Mouse (Mus musculus) embryonic facial prominence, embryonic 13.5 days (tissue): ENCODE measurements at regions not wholly inside any gene's neighbourhood (a gene's known extent, or its start where the extent isn't known, plus 50 kb on each side); places are given as distances from the start of the nearest gene placed in this dataset.

ENCODE experiments used
- ATAC-seq: fragments of 200-750 bp; cut with Nextera tagmentation; 2 replicates; pipeline ENCODE4 v1.8.0; 2017; ENCODE audit warnings: low read depth; ENCODE audit not compliant: insufficient number of reproducible peaks, insufficient read depth, low FRiP score, low TSS enrichment
- H3K27ac ChIP-seq: fragments of 300-500 bp; sonication (generic); 2 replicates; pipeline ENCODE4 v1.5.1; 2015; ENCODE audit warnings: moderate library complexity, mild to moderate bottlenecking, inconsistent platforms
- H3K27me3 ChIP-seq: fragments of 300-500 bp; sonication (generic); 2 replicates; pipeline ENCODE4 v1.6.1; 2015; ENCODE audit warnings: mild to moderate bottlenecking, inconsistent platforms
- H3K36me3 ChIP-seq: fragments of 300-500 bp; sonication (generic); 2 replicates; pipeline ENCODE4 v1.6.1; 2015; ENCODE audit warnings: mild to moderate bottlenecking, inconsistent platforms
- H3K4me1 ChIP-seq: fragments of 300-500 bp; sonication (generic); 2 replicates; pipeline ENCODE4 v1.6.1; 2015; ENCODE audit warnings: inconsistent platforms
- H3K4me2 ChIP-seq: fragments of 300-500 bp; sonication (generic); 2 replicates; pipeline ENCODE4 v1.6.1; 2015; ENCODE audit warnings: moderate library complexity, mild to moderate bottlenecking, inconsistent platforms
- H3K4me3 ChIP-seq: fragments of 300-500 bp; sonication (generic); 2 replicates; pipeline ENCODE4 v1.5.1; 2015; ENCODE audit warnings: mild to moderate bottlenecking, inconsistent platforms
- H3K9ac ChIP-seq: fragments of 300-500 bp; sonication (generic); 2 replicates; pipeline ENCODE4 v1.6.1; 2015; ENCODE audit warnings: mild to moderate bottlenecking, inconsistent platforms
- H3K9me3 ChIP-seq: fragments of 300-500 bp; sonication (generic); 2 replicates; pipeline ENCODE4 v1.6.1; 2016; ENCODE audit warnings: inconsistent platforms
- WGBS: fragments of 180-500 bp; shearing (Covaris S2); methylation state at CpG from one replicate; pipeline ENCODE4 v1.1.7; 2015; ENCODE audit warnings: mixed read lengths; 5-methylcytosine and 5-hydroxymethylcytosine counted together

DNA sequence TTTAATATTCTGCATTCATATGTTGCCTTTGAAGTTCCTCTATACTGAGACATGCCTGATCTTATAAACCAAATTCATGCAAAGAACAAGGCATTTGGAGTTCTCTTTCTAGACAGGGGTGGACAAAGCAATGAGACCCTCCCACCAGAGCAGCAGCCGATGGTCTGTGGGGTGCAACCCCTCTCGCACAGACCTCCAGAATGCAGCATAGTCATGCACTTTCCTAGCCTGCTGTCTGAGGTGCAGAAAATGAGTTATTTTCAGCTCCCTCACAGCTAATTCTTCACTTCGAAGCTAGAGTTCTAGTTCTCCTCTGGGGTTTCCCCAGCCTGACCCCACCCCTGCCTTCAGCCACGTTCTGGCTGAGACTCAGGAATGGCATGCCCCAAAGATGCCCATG, 288.6 kb upstream of the Pitx2 start:
- Histone ChIP-seq H3K9ac (no peak overlapping the region), H3K9me3 (no peaks in the 10 kb centered on the region), H3K36me3 (no peaks in the 10 kb centered on the region), H3K4me2 (no peak overlapping the region), H3K4me3 (no peak overlapping the region), H3K27me3 (no peaks in the 10 kb centered on the region), H3K4me1 (peaks cover 5% of the 10 kb centered on the region; the same call in 1 of the 2 replicates), H3K27ac (no peak overlapping the region)
- 39% methylated on average over 4 of the region's 4 CpGs for WGBS
- ATAC-seq = no peak

DNA sequence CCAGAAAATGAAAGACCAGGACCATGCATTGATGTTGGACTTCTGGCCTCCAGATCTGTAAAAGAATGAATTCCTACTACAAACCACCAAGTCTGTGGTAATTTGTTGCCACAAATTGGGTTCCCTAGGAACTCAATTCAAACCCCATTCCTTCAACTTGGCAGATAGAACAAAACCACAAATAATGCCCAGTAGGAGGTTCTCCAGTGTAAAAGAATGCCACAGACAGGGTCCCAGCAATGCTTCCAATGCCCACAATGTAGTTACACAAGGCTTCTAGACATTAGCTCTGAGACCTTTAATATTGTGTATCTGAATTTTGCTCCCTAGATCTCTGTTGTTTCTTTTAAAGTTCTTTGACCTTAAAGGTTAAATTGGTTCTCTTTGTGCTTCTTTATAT, 278.2 kb upstream of the Pitx2 start:
- no peak overlapping the region for H3K27ac ChIP-seq
- H3K27me3 ChIP-seq = peaks cover 33% of the 10 kb centered on the region
- H3K4me3 ChIP-seq = no peak overlapping the region
- no peak overlapping the region for H3K4me2 ChIP-seq
- no peaks in the 10 kb centered on the region; the same call in 1 of the 2 replicates for H3K4me1 ChIP-seq
- H3K36me3 ChIP-seq = no peaks in the 10 kb centered on the region
- no peak for ATAC-seq
- H3K9me3 ChIP-seq = no peaks in the 10 kb centered on the region
- H3K9ac ChIP-seq = no peak overlapping the region

DNA sequence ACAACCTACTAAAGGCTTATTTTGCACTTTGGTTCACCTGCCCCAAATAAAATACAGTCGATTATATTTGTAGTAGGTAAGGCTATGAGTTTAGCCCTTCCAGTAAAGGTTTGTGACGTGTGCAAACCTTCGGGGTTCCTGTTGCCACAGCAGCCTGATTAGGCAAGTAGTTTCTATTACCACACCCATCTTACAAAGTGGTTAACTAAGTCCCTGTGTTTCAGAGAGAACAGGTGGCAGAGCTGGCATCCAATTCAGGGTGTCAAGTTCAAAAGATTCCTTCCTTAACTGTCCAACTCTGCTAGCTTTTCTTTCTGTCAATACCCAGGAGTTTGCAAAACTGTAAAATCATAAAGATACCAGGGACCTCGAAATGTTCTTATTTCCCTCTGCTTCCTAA, 277.5 kb upstream of the Pitx2 start:
- ATAC-seq = no peak

DNA sequence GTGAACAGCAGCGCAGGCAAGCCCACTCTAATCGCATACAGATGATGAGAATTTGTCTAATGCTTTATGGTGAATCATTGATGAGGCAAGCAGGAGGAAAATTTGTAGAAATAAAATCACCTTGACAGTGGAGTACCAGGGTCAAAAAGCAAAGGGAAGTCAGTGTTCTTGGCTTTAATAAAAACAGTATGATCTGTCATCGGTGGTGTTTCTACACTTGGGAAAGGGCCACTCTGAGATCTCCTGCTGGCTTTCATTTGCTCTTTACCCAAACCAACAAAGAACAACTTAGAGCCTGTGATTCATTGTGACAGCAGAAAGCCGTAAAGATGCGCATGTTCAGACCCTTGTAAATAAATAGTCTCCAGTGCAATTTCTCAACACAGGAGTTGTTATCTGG, 261.1 kb upstream of the Pitx2 start:
- WGBS = 35% methylated on average over 5 of the region's 5 CpGs

More for the DNA sequence above, 277.5 kb upstream of the Pitx2 start:
- Histone ChIP-seq H3K36me3 (no peaks in the 10 kb centered on the region), H3K27me3 (peaks cover 33% of the 10 kb centered on the region), H3K9me3 (no peaks in the 10 kb centered on the region), H3K4me1 (no peaks in the 10 kb centered on the region; the same call in 1 of the 2 replicates), H3K4me2 (no peak overlapping the region), H3K9ac (no peak overlapping the region), H3K4me3 (no peak overlapping the region), H3K27ac (no peak overlapping the region)
- WGBS = 81% methylated on average over 4 of the region's 4 CpGs

DNA sequence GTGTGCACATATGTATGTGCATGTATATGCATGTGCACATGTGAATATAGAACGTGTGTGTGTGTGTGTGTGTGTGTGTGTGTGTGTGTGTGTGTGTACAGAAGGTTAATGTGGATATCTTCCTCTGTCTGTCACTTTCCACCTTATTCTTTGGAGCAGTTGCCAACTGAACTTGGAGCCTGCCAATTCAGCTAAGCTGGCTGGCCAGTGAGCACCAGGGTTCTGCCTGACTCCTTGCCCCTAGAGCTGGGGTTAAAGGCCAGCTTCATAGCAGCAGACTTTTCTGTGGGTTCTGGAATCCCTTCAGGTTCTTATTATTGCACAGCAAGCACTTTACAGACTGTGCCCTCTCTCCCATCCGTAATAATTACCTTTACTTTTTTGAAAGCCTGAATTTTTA, 258.5 kb upstream of the Pitx2 start:
- H3K27ac ChIP-seq = no peak overlapping the region
- H3K27me3 ChIP-seq = no peaks in the 10 kb centered on the region; the same call in 1 of the 2 replicates
- no peaks in the 10 kb centered on the region for H3K36me3 ChIP-seq
- H3K4me2 ChIP-seq = no peak overlapping the region
- no peak overlapping the region for H3K4me3 ChIP-seq
- no peaks in the 10 kb centered on the region for H3K9me3 ChIP-seq
- H3K9ac ChIP-seq = no peak overlapping the region
- ATAC-seq = no peak
- no peaks in the 10 kb centered on the region for H3K4me1 ChIP-seq
- WGBS = 54% methylated on average over 2 of the region's 2 CpGs

More for the DNA sequence above, 261.1 kb upstream of the Pitx2 start:
- Histone ChIP-seq H3K9ac (no peak overlapping the region), H3K4me1 (no peaks in the 10 kb centered on the region), H3K4me2 (no peak overlapping the region), H3K27me3 (no peaks in the 10 kb centered on the region; the same call in 1 of the 2 replicates), H3K27ac (no peak overlapping the region), H3K4me3 (no peak overlapping the region), H3K36me3 (no peaks in the 10 kb centered on the region), H3K9me3 (no peaks in the 10 kb centered on the region)
- no peak for ATAC-seq

DNA sequence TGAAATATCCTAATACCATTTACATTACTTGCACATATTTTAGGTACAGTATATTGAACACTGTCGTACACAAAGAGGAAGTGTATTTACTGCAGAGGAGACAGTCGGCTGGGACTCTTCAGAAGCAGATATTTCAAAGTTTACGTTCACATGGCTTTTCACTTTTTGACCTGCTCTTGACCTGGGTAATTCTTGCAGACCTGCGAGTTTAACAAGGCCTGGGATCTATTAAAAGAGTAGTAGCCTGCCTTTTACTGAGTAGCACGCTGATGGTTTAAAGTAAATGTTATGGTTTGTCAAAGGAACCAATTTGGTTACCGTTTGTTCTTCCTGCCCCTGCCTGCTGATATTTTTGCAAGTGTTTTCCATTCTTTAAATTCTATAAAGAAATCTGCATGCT, 255.0 kb upstream of the Pitx2 start:
- no peak overlapping the region for H3K4me2 ChIP-seq
- WGBS = 22% methylated on average over 6 of the region's 6 CpGs

DNA sequence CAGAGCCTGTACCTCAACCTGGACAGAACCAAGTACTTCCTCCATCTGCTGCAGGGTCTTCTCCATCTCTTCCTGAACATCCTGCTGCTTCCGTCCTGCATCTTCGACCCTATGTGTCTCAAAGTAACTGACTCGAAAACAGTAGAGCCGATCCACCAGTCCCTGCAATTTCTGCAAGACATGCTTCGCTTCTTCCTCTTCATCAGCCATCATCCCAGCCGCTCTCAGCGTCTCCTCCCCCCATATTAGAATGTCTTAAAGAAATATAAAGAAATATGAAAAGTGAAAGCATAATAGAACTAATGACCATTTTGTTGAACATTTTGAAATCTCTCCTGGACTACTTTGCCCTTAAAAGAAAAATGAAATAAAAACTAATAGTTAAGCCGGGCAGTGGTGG, 244.8 kb upstream of the Pitx2 start:
- Histone ChIP-seq H3K36me3 (no peaks in the 10 kb centered on the region), H3K4me1 (no peaks in the 10 kb centered on the region), H3K9ac (no peak overlapping the region), H3K27me3 (no peaks in the 10 kb centered on the region), H3K4me3 (no peak overlapping the region), H3K4me2 (no peak overlapping the region), H3K27ac (no peak overlapping the region), H3K9me3 (no peaks in the 10 kb centered on the region)
- ATAC-seq = no peak
- WGBS = 92% methylated on average over 8 of the region's 8 CpGs

More for the DNA sequence above, 255.0 kb upstream of the Pitx2 start:
- no peaks in the 10 kb centered on the region for H3K4me1 ChIP-seq
- H3K9ac ChIP-seq = no peak overlapping the region
- no peaks in the 10 kb centered on the region for H3K9me3 ChIP-seq
- no peak for ATAC-seq
- H3K36me3 ChIP-seq = no peaks in the 10 kb centered on the region
- H3K4me3 ChIP-seq = no peak overlapping the region
- H3K27ac ChIP-seq = no peak overlapping the region
- no peaks in the 10 kb centered on the region for H3K27me3 ChIP-seq

DNA sequence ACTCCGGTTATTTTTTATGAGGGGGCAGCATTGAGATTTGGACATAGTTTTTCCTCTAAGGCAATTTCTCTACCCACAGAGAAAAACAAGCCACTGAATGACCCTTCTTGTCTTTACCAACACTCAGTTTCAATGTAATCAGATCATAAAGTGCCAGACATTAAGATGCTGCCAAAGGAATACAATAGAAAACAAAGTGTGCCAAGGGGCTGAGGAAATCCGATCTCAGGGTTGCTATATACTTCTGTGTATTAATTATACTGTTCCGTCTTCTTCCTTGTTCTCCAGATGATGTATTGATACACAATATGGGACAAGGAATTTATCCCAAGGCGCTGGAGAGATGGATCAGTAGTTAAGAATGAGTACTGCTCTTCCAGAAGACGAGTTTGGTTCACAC, 222.9 kb upstream of the Pitx2 start:
- Histone ChIP-seq H3K9ac (no peak overlapping the region), H3K36me3 (no peaks in the 10 kb centered on the region), H3K27ac (no peak overlapping the region), H3K4me1 (no peaks in the 10 kb centered on the region), H3K4me2 (no peak overlapping the region), H3K4me3 (no peak overlapping the region), H3K27me3 (no peaks in the 10 kb centered on the region), H3K9me3 (no peaks in the 10 kb centered on the region)
- ATAC-seq = no peak
- 75% methylated on average over 5 of the region's 5 CpGs for WGBS

DNA sequence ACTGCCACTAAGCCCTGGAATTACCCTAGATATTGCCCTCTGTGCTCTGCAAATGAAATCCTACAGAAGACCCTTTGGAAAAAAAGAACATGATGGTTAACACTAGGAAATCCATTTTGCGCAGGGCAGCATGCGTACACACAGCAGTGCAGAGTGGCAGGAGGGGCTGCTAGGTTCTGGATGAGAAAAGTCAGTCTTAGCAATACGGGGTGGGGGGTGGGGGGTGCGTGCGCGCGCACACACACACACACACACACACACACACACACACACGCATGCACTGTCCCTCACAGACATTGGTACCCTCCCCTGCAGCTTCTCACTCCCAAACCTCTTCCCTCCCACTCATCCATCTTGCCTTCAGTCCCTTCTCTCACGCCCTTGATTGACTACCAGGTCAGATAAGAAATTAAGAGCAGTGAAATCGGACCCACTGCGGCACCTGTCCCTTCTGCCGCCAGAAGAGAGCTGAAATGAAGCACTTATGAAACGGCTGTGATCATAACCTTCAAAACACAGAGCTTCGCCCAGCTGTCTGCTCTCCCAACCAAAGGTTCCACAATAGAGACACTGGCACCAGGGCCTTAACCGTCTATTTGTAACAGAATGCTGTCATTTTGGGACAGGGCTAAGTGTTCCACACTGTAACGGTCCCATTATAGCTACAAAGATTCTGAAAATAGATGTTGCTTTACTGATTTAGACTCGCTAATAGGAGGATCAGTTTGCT, 209.3 kb upstream of the Pitx2 start:
- ATAC-seq = no peak
- no peak overlapping the region for H3K27ac ChIP-seq
- H3K4me2 ChIP-seq = no peak overlapping the region
- no peak overlapping the region for H3K4me3 ChIP-seq
- no peaks in the 10 kb centered on the region for H3K36me3 ChIP-seq
- no peaks in the 10 kb centered on the region for H3K27me3 ChIP-seq
- H3K9ac ChIP-seq = no peak overlapping the region
- no peaks in the 10 kb centered on the region for H3K4me1 ChIP-seq
- 76% methylated on average over 17 of the region's 17 CpGs for WGBS
- no peaks in the 10 kb centered on the region for H3K9me3 ChIP-seq

DNA sequence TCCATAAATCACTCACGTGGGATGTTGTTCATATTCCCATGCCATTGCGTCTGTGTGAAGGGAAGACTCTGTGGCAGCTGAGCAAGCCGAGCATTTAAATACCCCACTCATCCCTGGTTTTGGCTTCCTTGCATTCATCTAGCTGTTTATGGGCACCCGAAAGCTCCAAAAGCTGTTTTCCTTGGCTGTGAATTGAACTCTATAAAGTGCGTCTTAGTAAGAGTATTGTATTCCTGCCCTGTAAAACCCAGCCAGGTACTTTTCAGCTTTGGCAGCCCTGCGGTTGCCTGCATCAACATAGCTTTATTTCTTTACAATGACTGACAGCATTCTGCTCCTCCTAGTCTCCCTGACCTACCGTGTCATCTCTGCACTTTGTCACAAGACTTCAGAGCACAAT, 196.8 kb upstream of the Pitx2 start:
- WGBS = 71% methylated on average over 7 of the region's 7 CpGs
- Histone ChIP-seq H3K9ac (no peak overlapping the region), H3K27me3 (no peaks in the 10 kb centered on the region), H3K4me1 (peaks cover 4% of the 10 kb centered on the region; the same call in 1 of the 2 replicates), H3K9me3 (no peaks in the 10 kb centered on the region), H3K4me3 (no peak overlapping the region), H3K36me3 (no peaks in the 10 kb centered on the region), H3K27ac (no peak overlapping the region), H3K4me2 (no peak overlapping the region)
- ATAC-seq = no peak

DNA sequence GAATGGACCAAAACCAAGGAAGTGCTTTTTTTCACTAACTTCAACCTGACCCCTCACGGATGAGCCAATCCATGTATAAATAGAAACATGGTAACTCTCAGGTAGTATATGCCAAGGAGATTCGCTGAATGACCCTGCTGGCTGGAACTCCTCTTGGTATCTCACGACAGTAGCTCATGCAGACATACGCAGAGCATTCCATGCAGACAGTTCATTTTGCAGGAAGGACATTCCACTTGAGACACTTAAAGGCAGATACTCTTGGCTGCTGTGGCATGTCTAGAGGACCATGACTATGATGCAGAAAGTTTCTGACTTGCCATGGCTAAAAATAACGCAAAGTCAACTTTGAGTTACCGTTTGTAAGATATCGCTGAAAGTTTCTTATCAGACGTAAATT, 195.6 kb upstream of the Pitx2 start:
- Histone ChIP-seq H3K4me2 (no peak overlapping the region), H3K9me3 (no peaks in the 10 kb centered on the region), H3K27me3 (no peaks in the 10 kb centered on the region), H3K36me3 (no peaks in the 10 kb centered on the region), H3K4me3 (no peak overlapping the region), H3K4me1 (peaks cover 4% of the 10 kb centered on the region; the same call in 1 of the 2 replicates), H3K27ac (no peak overlapping the region), H3K9ac (no peak overlapping the region)
- 90% methylated on average over 8 of the region's 8 CpGs for WGBS
- ATAC-seq = no peak

DNA sequence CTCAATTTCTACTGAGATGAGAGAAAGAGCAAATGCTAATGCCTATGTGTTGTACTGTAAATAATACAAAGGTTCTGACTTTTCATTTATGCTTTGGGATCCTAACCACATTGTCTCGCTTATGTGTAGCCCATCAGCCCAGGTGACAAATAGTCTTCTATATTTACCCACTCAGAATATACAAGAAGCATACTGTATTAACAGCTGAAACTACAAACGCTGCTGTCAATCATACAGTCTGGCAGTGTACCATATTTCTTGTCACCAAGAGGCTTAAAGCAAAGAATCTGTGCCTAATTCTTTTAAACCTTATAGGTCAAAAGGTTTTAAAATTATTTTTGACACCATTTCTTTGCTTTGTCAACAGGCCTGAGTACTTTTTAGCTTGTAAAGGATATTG, 160.8 kb upstream of the Pitx2 start:
- Histone ChIP-seq H3K9ac (no peak overlapping the region), H3K4me1 (no peaks in the 10 kb centered on the region), H3K27ac (no peak overlapping the region), H3K4me2 (no peak overlapping the region), H3K27me3 (no peaks in the 10 kb centered on the region), H3K4me3 (no peak overlapping the region), H3K9me3 (no peaks in the 10 kb centered on the region), H3K36me3 (no peaks in the 10 kb centered on the region)
- 88% methylated on average over 2 of the region's 2 CpGs for WGBS
- no peak for ATAC-seq
